Mouse (Mus musculus): ENCODE data around the gene Prss27. TPM values are rescaled to one million over a fixed set of nuclear protein-coding genes. Genes with fewer than 3 reads are reported as not detected.
"Not testable (repeated sequence)": the region's sequence is repeated elsewhere in the genome, so short reads cannot be mapped to it uniquely, and the experiment has no call there.

The Prss27 gene
- polyA plus RNA-seq, 1 experiment from 2014 or later: 0.28 TPM

- H3K4me3 ChIP-seq (ENCODE audit: low read depth, low read length): no peak overlapping the region
- no peak for DNase-seq (ENCODE audit: low spot score)
- no peak overlapping the region for H3K4me2 ChIP-seq (ENCODE audit: low read length)
- no peaks in the 10 kb centered on the region for H3K27me3 ChIP-seq (replicated peaks; ENCODE audit: control insufficient read depth, insufficient read depth, low read length)
- peaks cover 9% of the 10 kb centered on the region for H3K4me1 ChIP-seq (replicated peaks; ENCODE audit: control insufficient read depth, insufficient read depth, low read length)
- ATAC-seq (replicated peaks; ENCODE audit: low FRiP score, low TSS enrichment, low read depth): no peak
- no peak overlapping the region for H3K27ac ChIP-seq (ENCODE audit: low read depth)
- no peaks in the 10 kb centered on the region for H3K9me3 ChIP-seq (ENCODE audit: control insufficient read depth, low read length)
- WGBS: 91% methylated on average over 3 of the region's 3 CpGs
- peaks cover 7% of the 10 kb centered on the region; the same call in 1 of the 2 replicates for H3K36me3 ChIP-seq (ENCODE audit: control insufficient read depth, insufficient read depth, low read length)
- H3K9ac ChIP-seq (ENCODE audit: low read length): no peak overlapping the region
These were observed 31.6 kb downstream of the Prss27 start for GRCm38 (mm10) chr17:24069531-24069930.

- DNase-seq (ENCODE audit: low spot score): peak; percentile 99
- WGBS: 0% methylated on average over 57 of the region's 62 CpGs
- H3K9me3 ChIP-seq (ENCODE audit: control insufficient read depth, low read length): no peaks in the 10 kb centered on the region
- H3K36me3 ChIP-seq (ENCODE audit: control insufficient read depth, insufficient read depth, low read length): peaks cover 14% of the 10 kb centered on the region
- H3K4me1 ChIP-seq (replicated peaks; ENCODE audit: control insufficient read depth, insufficient read depth, low read length): peaks cover 9% of the 10 kb centered on the region
- ATAC-seq (replicated peaks; ENCODE audit: low FRiP score, low TSS enrichment, low read depth): peak; percentile 98
- H3K27ac ChIP-seq (ENCODE audit: low read depth): peak within 1 kb of the TSS; percentile 79
- peak within 1 kb of the TSS; percentile 96 for H3K9ac ChIP-seq (ENCODE audit: low read length)
- H3K4me3 ChIP-seq (ENCODE audit: low read depth, low read length): peak within 1 kb of the TSS; percentile 96
- no peaks in the 10 kb centered on the region for H3K27me3 ChIP-seq (replicated peaks; ENCODE audit: control insufficient read depth, insufficient read depth, low read length)
- peak within 1 kb of the TSS; percentile 86 for H3K4me2 ChIP-seq (ENCODE audit: low read length)
These were observed 35.2 kb downstream of the Prss27 start, which contains the start of gene Kctd5 for GRCm38 (mm10) chr17:24072919-24073696. TSS of gene Kctd5 (minus strand) at chr17:24073485.

- Histone ChIP-seq H3K27me3 (replicated peaks; ENCODE audit: control insufficient read depth, insufficient read depth, low read length) (no peaks in the 10 kb centered on the region), H3K36me3 (ENCODE audit: control insufficient read depth, insufficient read depth, low read length) (peaks cover 39% of the 10 kb centered on the region), H3K9ac (ENCODE audit: low read length) (no peak overlapping the region), H3K4me3 (ENCODE audit: low read depth, low read length) (no peak overlapping the region), H3K27ac (ENCODE audit: low read depth) (no peak overlapping the region), H3K4me1 (replicated peaks; ENCODE audit: control insufficient read depth, insufficient read depth, low read length) (peaks cover 2% of the 10 kb centered on the region), H3K9me3 (ENCODE audit: control insufficient read depth, low read length) (no peaks in the 10 kb centered on the region), H3K4me2 (ENCODE audit: low read length) (no peak overlapping the region)
- 87% methylated on average over 2 of the region's 2 CpGs for WGBS
- ATAC-seq (replicated peaks; ENCODE audit: low FRiP score, low TSS enrichment, low read depth): no peak
- no peak for DNase-seq (ENCODE audit: low spot score)
These were observed 39.2 kb downstream of the Prss27 start for GRCm38 (mm10) chr17:24077101-24077500.

GRCm38 (mm10) chr17:24084593-24084992, 46.6 kb downstream of the Prss27 start:
- Histone ChIP-seq H3K4me1 (replicated peaks; ENCODE audit: control insufficient read depth, insufficient read depth, low read length) (no peaks in the 10 kb centered on the region), H3K9me3 (ENCODE audit: control insufficient read depth, low read length) (no peaks in the 10 kb centered on the region), H3K9ac (ENCODE audit: low read length) (no peak overlapping the region), H3K27ac (ENCODE audit: low read depth) (no peak overlapping the region), H3K27me3 (replicated peaks; ENCODE audit: control insufficient read depth, insufficient read depth, low read length) (no peaks in the 10 kb centered on the region), H3K36me3 (ENCODE audit: control insufficient read depth, insufficient read depth, low read length) (peaks cover 59% of the 10 kb centered on the region), H3K4me2 (ENCODE audit: low read length) (no peak overlapping the region), H3K4me3 (ENCODE audit: low read depth, low read length) (no peak overlapping the region)
- ATAC-seq (replicated peaks; ENCODE audit: low FRiP score, low TSS enrichment, low read depth) (no peak), DNase-seq (ENCODE audit: low spot score) (no peak)
- 53% methylated on average over 1 of the region's 1 CpGs for WGBS

GRCm38 (mm10) chr17:24086399-24086798, 48.5 kb downstream of the Prss27 start:
- not testable (repeated sequence) for H3K27me3 ChIP-seq (replicated peaks; ENCODE audit: control insufficient read depth, insufficient read depth, low read length); H3K4me1 ChIP-seq (replicated peaks; ENCODE audit: control insufficient read depth, insufficient read depth, low read length); H3K4me2 ChIP-seq (ENCODE audit: low read length); H3K9me3 ChIP-seq (ENCODE audit: control insufficient read depth, low read length); H3K9ac ChIP-seq (ENCODE audit: low read length); DNase-seq (ENCODE audit: low spot score); ATAC-seq (replicated peaks; ENCODE audit: low FRiP score, low TSS enrichment, low read depth); H3K4me3 ChIP-seq (ENCODE audit: low read depth, low read length); H3K27ac ChIP-seq (ENCODE audit: low read depth)
- 84% methylated on average over 4 of the region's 4 CpGs for WGBS
- H3K36me3 ChIP-seq (ENCODE audit: control insufficient read depth, insufficient read depth, low read length): peaks cover 64% of the 10 kb centered on the region

GRCm38 (mm10) chr17:24090575-24090974, 52.6 kb downstream of the Prss27 start:
- Histone ChIP-seq H3K36me3 (ENCODE audit: control insufficient read depth, insufficient read depth, low read length) (peaks cover 70% of the 10 kb centered on the region), H3K4me2 (ENCODE audit: low read length) (no peak overlapping the region), H3K4me3 (ENCODE audit: low read depth, low read length) (no peak overlapping the region), H3K9me3 (ENCODE audit: control insufficient read depth, low read length) (no peaks in the 10 kb centered on the region), H3K4me1 (replicated peaks; ENCODE audit: control insufficient read depth, insufficient read depth, low read length) (no peaks in the 10 kb centered on the region), H3K27me3 (replicated peaks; ENCODE audit: control insufficient read depth, insufficient read depth, low read length) (no peaks in the 10 kb centered on the region), H3K27ac (ENCODE audit: low read depth) (no peak overlapping the region), H3K9ac (ENCODE audit: low read length) (no peak overlapping the region)
- 96% methylated on average over 1 of the region's 1 CpGs for whole genome bisulfite sequencing
- ATAC-seq (replicated peaks; ENCODE audit: low FRiP score, low TSS enrichment, low read depth): no peak
- DNase-seq (ENCODE audit: low spot score): no peak

Small RNA genes lying within 50 kb of the gene (microRNA-seq; reads per million reads assigned to microRNA genes)
- gene Gm27700: not detected

Other genes with a start within 250 kb of the Prss27 start
- gene Srrm2, start 247.6 kb upstream of the Prss27 start, polyA plus RNA-seq (2014; fragmentation: Nextera tagmentation; extraction: Ambion mirVana): 451 and 452 TPM in 2 replicates
- gene Elob, start 209.0 kb upstream of the Prss27 start, polyA plus RNA-seq (2014; fragmentation: Nextera tagmentation; extraction: Ambion mirVana): 1,105 and 1,121 TPM in 2 replicates
- gene Prss33, start 202.1 kb upstream of the Prss27 start, polyA plus RNA-seq (2014; fragmentation: Nextera tagmentation; extraction: Ambion mirVana): 0.26 TPM in 1 of 2 replicates, not detected in the other
- 1.1 and 1.5 TPM in 2 replicates for gene Prss32, start 194.3 kb upstream of the Prss27 start, polyA plus RNA-seq (2014; fragmentation: Nextera tagmentation; extraction: Ambion mirVana)
- gene Prss41, start 194.0 kb upstream of the Prss27 start, polyA plus RNA-seq (2014; fragmentation: Nextera tagmentation; extraction: Ambion mirVana): 2.1 and 2.9 TPM in 2 replicates
- not detected in 2 replicates for gene Prss21, start 170.1 kb upstream of the Prss27 start, polyA plus RNA-seq (2014; fragmentation: Nextera tagmentation; extraction: Ambion mirVana)
- not detected in 2 replicates for gene Dcpp1, start 157.3 kb upstream of the Prss27 start, polyA plus RNA-seq (2014; fragmentation: Nextera tagmentation; extraction: Ambion mirVana)
- not detected in 2 replicates for gene Dcpp2, start 157.3 kb upstream of the Prss27 start, polyA plus RNA-seq (2014; fragmentation: Nextera tagmentation; extraction: Ambion mirVana)
- gene Dcpp3, start 120.7 kb upstream of the Prss27 start, polyA plus RNA-seq (2014; fragmentation: Nextera tagmentation; extraction: Ambion mirVana): not detected in 2 replicates
- not detected in 2 replicates for gene Sbp, start 96.5 kb upstream of the Prss27 start, polyA plus RNA-seq (2014; fragmentation: Nextera tagmentation; extraction: Ambion mirVana)
- not detected in 2 replicates for gene Sbpl, start 82.9 kb upstream of the Prss27 start, polyA plus RNA-seq (2014; fragmentation: Nextera tagmentation; extraction: Ambion mirVana)
- gene Prss30, start 57.6 kb upstream of the Prss27 start, polyA plus RNA-seq (2014; fragmentation: Nextera tagmentation; extraction: Ambion mirVana): 0.12 TPM in 1 of 2 replicates, not detected in the other
- not detected in 2 replicates for gene Prss22, start 40.0 kb upstream of the Prss27 start, polyA plus RNA-seq (2014; fragmentation: Nextera tagmentation; extraction: Ambion mirVana)
- 52.8 and 61.2 TPM in 2 replicates for gene Kctd5, start 35.3 kb downstream of the Prss27 start, polyA plus RNA-seq (2014; fragmentation: Nextera tagmentation; extraction: Ambion mirVana)
- 35.3 and 39.2 TPM in 2 replicates for gene Pdpk1, start 112.8 kb downstream of the Prss27 start, polyA plus RNA-seq (2014; fragmentation: Nextera tagmentation; extraction: Ambion mirVana)
- 27.1 and 28.0 TPM in 2 replicates for gene Amdhd2, start 125.6 kb downstream of the Prss27 start, polyA plus RNA-seq (2014; fragmentation: Nextera tagmentation; extraction: Ambion mirVana)
- gene Atp6v0c, start 131.6 kb downstream of the Prss27 start, polyA plus RNA-seq (2014; fragmentation: Nextera tagmentation; extraction: Ambion mirVana): 556 and 564 TPM in 2 replicates
- gene Tbc1d24, start 167.4 kb downstream of the Prss27 start, polyA plus RNA-seq (2014; fragmentation: Nextera tagmentation; extraction: Ambion mirVana): 4.8 and 5.8 TPM in 2 replicates
- gene Ntn3, start 171.4 kb downstream of the Prss27 start, polyA plus RNA-seq (2014; fragmentation: Nextera tagmentation; extraction: Ambion mirVana): 7.8 and 8.7 TPM in 2 replicates
- gene Tedc2, start 182.7 kb downstream of the Prss27 start, polyA plus RNA-seq (2014; fragmentation: Nextera tagmentation; extraction: Ambion mirVana): 13.5 and 14.4 TPM in 2 replicates
- 59.8 and 65.5 TPM in 2 replicates for gene Ccnf, start 213.3 kb downstream of the Prss27 start, polyA plus RNA-seq (2014; fragmentation: Nextera tagmentation; extraction: Ambion mirVana)